Mouse (Mus musculus): ENCODE measurements around the gene Slc15a2. TPM values are rescaled to one million over a fixed set of nuclear protein-coding genes. Genes with fewer than 3 reads are reported as not detected.

Gene Slc15a2
- polyA plus RNA-seq (2017; shearing (Covaris generic)), result 21.2 TPM

GRCm38 (mm10) chr16:36784594-36785313 lies at the start of gene Slc15a2:
Slc15a2 (minus strand) TSS chr16:36784962.

GRCm38 (mm10) chr16:36828054-36828786 lies 43.5 kb upstream of the Slc15a2 start, which contains the start of gene Iqcb1:
Iqcb1 (plus strand) TSS chr16:36828385.

Other genes with a start within 250 kb of the Slc15a2 start
- not detected for gene Casr, start 222.8 kb downstream of the Slc15a2 start, polyA plus RNA-seq (2017; shearing (Covaris generic))
- 45.0 TPM for gene Cd86, start 118.9 kb downstream of the Slc15a2 start, polyA plus RNA-seq (2017; shearing (Covaris generic))
- gene Ildr1, start 91.0 kb downstream of the Slc15a2 start, polyA plus RNA-seq (2017; shearing (Covaris generic)), result 10.5 TPM
- 20.9 TPM for gene Iqcb1, start 43.4 kb upstream of the Slc15a2 start, polyA plus RNA-seq (2017; shearing (Covaris generic))
- gene Eaf2, start 90.0 kb upstream of the Slc15a2 start, polyA plus RNA-seq (2017; shearing (Covaris generic)), result 0.56 TPM
- 54.5 TPM for gene Golgb1, start 90.2 kb upstream of the Slc15a2 start, polyA plus RNA-seq (2017; shearing (Covaris generic))
- 211 TPM for gene Hcls1, start 150.0 kb upstream of the Slc15a2 start, polyA plus RNA-seq (2017; shearing (Covaris generic))
- 0.14 TPM for gene Fbxo40, start 205.5 kb upstream of the Slc15a2 start, polyA plus RNA-seq (2017; shearing (Covaris generic))
- 2.5 TPM for gene Polq, start 226.8 kb upstream of the Slc15a2 start, polyA plus RNA-seq (2017; shearing (Covaris generic))

Measured in CD4-positive, CD25-positive, alpha-beta regulatory T cell, adult 9 weeks (primary cell).